Mouse (Mus musculus) stomach, postnatal 0 days (tissue): ENCODE data around the gene Rab11fip5.

ENCODE experiments used
- CTCF ChIP-seq: IDR thresholded peaks from 2 replicates; pipeline ENCODE4 v1.5.1; 2016; ENCODE audit warnings: antibody characterized with exemption, low read depth, mild to moderate bottlenecking, moderate library complexity
- EP300 ChIP-seq: optimal IDR thresholded peaks from 2 replicates; pipeline ENCODE3; 2016; ENCODE audit warnings: antibody characterized with exemption

DNA sequence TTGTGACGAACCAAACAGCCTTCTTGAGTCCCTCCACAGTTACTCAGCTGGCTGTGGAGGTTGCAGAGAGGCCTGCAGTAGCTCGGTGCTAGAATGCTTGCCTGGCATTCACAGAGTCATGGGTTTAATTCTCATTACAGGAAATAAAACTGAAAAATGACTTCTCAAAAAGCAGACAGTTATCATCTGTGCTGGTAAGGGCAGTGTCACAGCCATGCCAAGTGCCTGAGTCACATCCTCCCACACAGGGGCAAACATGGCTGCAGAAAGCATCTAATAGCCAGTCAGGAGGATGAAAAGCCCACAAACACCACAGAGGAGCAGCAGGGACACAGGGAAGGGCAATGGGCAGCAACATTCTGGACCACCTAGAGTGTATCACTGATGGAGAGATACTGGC is 8.4 kb upstream of the Rab11fip5 start:
- TF ChIP-seq CTCF (no peak), EP300 (no peak)
